Mouse (Mus musculus): ENCODE measurements around the gene Rpl29. TPM values are rescaled to one million over a fixed set of nuclear protein-coding genes. Genes with fewer than 3 reads are reported as not detected.

Gene Rpl29
- total RNA-seq, 4 experiments from 2014 or later: 250 to 295 (median 266) TPM

- no peak for DNase-seq (ENCODE audit: low spot score in 2 of 2)
These were observed 25.8 kb downstream of the Rpl29 start for GRCm38 (mm10) chr9:106454888-106455681.

GRCm38 (mm10) chr9:106456325-106457162, 27.3 kb downstream of the Rpl29 start:
- DNase-seq (ENCODE audit: low spot score in 2 of 2): no peak

- DNase-seq (ENCODE audit: low spot score in 2 of 2): no peak
These were observed 27.9 kb downstream of the Rpl29 start for GRCm38 (mm10) chr9:106457163-106457559.

- DNase-seq (ENCODE audit: low spot score in 2 of 2): no peak
These were observed 28.7 kb downstream of the Rpl29 start for GRCm38 (mm10) chr9:106457920-106458319.

GRCm38 (mm10) chr9:106459946-106460345, 30.7 kb downstream of the Rpl29 start:
- no peak for DNase-seq (ENCODE audit: low spot score in 2 of 2)

GRCm38 (mm10) chr9:106460401-106461025, 31.3 kb downstream of the Rpl29 start:
- DNase-seq (ENCODE audit: low spot score in 2 of 2): no peak

- no peak for DNase-seq (ENCODE audit: low spot score in 2 of 2)
These were observed 31.8 kb downstream of the Rpl29 start for GRCm38 (mm10) chr9:106461026-106461415.

- no peak for DNase-seq (ENCODE audit: low spot score in 2 of 2)
These were observed 32.6 kb downstream of the Rpl29 start for GRCm38 (mm10) chr9:106461641-106462429.

- DNase-seq (ENCODE audit: low spot score in 2 of 2): no peak
These were observed 33.2 kb downstream of the Rpl29 start for GRCm38 (mm10) chr9:106462430-106462800.

GRCm38 (mm10) chr9:106463122-106464063, 34.1 kb downstream of the Rpl29 start:
- DNase-seq (ENCODE audit: low spot score in 2 of 2): no peak

GRCm38 (mm10) chr9:106464751-106465541, 35.7 kb downstream of the Rpl29 start:
- DNase-seq (ENCODE audit: low spot score in 2 of 2): peak; percentile 44 to 75

GRCm38 (mm10) chr9:106465571-106466200, 36.4 kb downstream of the Rpl29 start, which contains the start of gene Gpr62:
Gpr62 (minus strand) TSS chr9:106465938.
- DNase-seq (ENCODE audit: low spot score in 2 of 2): peak; percentile 75 to 83

GRCm38 (mm10) chr9:106466721-106467120, 37.5 kb downstream of the Rpl29 start:
- no peak for DNase-seq (ENCODE audit: low spot score in 2 of 2)

GRCm38 (mm10) chr9:106467746-106468145, 38.5 kb downstream of the Rpl29 start:
- no peak for DNase-seq (ENCODE audit: low spot score in 2 of 2)

- no peak for DNase-seq (ENCODE audit: low spot score in 2 of 2)
These were observed 40.1 kb downstream of the Rpl29 start for GRCm38 (mm10) chr9:106469317-106469716.

- no peak for DNase-seq (ENCODE audit: low spot score in 2 of 2)
These were observed 40.5 kb downstream of the Rpl29 start for GRCm38 (mm10) chr9:106469776-106470175.

- DNase-seq (ENCODE audit: low spot score in 2 of 2): peak in 1 of 2 experiments; percentile 10
These were observed 41.9 kb downstream of the Rpl29 start for GRCm38 (mm10) chr9:106470991-106471750.

GRCm38 (mm10) chr9:106471892-106472291, 42.6 kb downstream of the Rpl29 start:
- peak in 1 of 2 experiments; percentile 60 for DNase-seq (ENCODE audit: low spot score in 2 of 2)

Measured in layer of hippocampus, adult 8-10 months (tissue).